Mouse (Mus musculus) spleen, adult 2 months (tissue): ENCODE results near the gene Bsn. TPM values are rescaled to one million over a fixed set of nuclear protein-coding genes. Genes with fewer than 3 reads are reported as not detected.

Source experiments
- DNase-seq, 2 experiments: peaks; one replicate each; pipeline versions ENCODE4 v3.0.0 to v3.0.0-alpha.2; 2012 to 2021; ENCODE audit warnings: low spot score in 2 of 2, low read depth in 1 of 2
- H3K27ac ChIP-seq: fragments of 200-500 bp; 2 replicates; pipeline ENCODE4 v1.5.1; 2012; ENCODE audit warnings: low read length, inconsistent platforms; ENCODE audit not compliant: insufficient read depth
- H3K27me3 ChIP-seq: fragments of 200-500 bp; 2 replicates; pipeline ENCODE4 v1.6.1; 2012; ENCODE audit warnings: mild to moderate bottlenecking, moderate library complexity, low read length, inconsistent platforms; ENCODE audit not compliant: control insufficient read depth, insufficient read depth
- H3K36me3 ChIP-seq: fragments of 200-500 bp; 2 replicates; pipeline ENCODE4 v1.6.1; 2012; ENCODE audit warnings: mild to moderate bottlenecking, low read length, inconsistent platforms; ENCODE audit not compliant: control insufficient read depth, insufficient read depth
- H3K4me1 ChIP-seq: fragments of 200-500 bp; 2 replicates; pipeline ENCODE4 v1.6.1; 2011; ENCODE audit warnings: inconsistent platforms; ENCODE audit not compliant: control insufficient read depth, insufficient read depth, insufficient read length
- H3K4me3 ChIP-seq: fragments of 200-500 bp; 2 replicates; pipeline ENCODE4 v1.5.1; 2011; ENCODE audit warnings: mild to moderate bottlenecking, inconsistent platforms; ENCODE audit not compliant: insufficient read depth, insufficient read length; ENCODE audit errors: extremely low read depth
- CTCF ChIP-seq: fragments of 200-500 bp; IDR thresholded peaks from 2 replicates; pipeline ENCODE4 v1.5.1; 2011; ENCODE audit warnings: mild to moderate bottlenecking, inconsistent platforms; ENCODE audit not compliant: insufficient read depth, insufficient read length, insufficient replicate concordance; ENCODE audit errors: extremely low read depth
- POLR2A ChIP-seq: fragments of 200-500 bp; IDR thresholded peaks from 2 replicates; pipeline ENCODE4 v1.6.1; 2011; ENCODE audit warnings: low read depth, low read length, inconsistent platforms
- whole genome bisulfite sequencing: fragments of 180-500 bp; shearing (Covaris S2); methylation state at CpG from one replicate; pipeline ENCODE4 v1.1.7; 2018; 5-methylcytosine and 5-hydroxymethylcytosine counted together
- polyA plus RNA-seq: library from polyadenylated mRNA; depleted of rRNA; stranded (reverse); fragments of >200 nt; gene quantifications from 2 replicates; pipeline ENCODE4 v1.2.3, GENCODE M21; 2012

Bsn gene
- polyA plus RNA-seq, 1 experiment = 0.57 TPM

DNA sequence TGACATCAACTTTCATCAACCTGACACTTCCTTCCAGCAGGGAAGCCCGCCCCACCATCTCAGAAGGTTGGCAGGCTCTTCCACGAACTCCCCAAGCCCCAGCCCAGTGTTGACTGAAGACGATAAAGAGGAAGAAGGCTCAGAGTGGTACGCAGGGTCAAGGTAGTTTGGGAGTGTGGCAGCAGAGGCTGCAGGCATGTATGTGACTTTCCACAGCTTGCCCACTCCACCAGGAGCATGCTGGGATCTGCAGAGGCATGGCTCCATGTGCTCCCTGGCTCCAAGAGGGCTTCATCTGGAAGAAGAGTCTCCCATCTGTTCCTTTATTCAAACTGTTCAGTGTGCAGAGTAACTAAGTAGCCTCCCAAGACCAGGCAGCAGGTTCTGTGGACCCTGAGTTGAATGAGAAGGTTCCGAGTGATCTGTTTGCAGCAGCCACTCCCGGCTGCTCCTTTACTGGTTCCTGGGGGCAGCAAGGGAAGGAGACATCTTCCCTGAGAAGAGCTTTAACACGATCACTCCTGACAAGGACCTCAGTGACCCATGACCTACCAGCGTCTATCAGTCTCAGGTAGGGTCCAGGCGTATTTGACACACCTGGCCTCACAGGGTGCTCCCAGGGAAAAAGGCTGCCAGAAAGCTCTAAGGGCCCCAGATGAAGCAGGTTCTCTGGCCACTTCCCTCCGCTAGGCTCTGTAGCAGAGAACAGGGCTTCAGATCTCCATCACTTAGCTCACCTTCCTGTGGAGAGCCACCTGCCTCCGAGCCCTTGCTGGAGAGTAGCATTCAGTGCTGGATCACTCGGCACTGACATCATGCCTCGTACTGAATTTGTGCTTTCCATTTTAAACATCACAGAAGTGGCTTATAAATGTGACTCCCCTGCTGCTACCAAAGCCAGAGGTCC lies 60.9 kb downstream of the Bsn start:
- WGBS = 69% methylated on average over 13 of the region's 13 CpGs
- Histone ChIP-seq H3K4me3 (no peak overlapping the region), H3K4me1 (no peaks in the 10 kb centered on the region), H3K36me3 (no peaks in the 10 kb centered on the region), H3K27me3 (no peaks in the 10 kb centered on the region), H3K27ac (no peak overlapping the region)
- DNase-seq = no peak
- TF ChIP-seq POLR2A (no peak), CTCF (no peak)

DNA sequence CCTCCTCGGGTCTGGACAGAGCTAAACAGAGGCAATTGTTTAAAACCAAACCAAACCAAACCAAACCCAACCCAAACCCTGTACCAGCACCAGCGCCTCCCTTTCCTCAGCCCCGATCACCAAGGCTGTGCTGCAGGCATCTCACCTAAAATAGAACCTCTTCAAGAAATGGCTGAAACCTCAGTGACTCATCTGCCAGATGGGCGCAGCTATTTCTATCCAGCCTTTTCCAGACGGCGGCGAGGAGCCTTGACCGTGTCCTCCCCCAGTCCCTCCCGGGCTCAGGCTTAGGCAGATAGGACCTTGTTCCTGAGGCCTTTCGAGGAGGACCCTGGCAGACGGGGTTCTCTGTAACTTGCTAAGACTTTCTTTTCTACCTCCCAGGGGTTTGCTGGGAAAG lies 61.9 kb downstream of the Bsn start:
- no peak for DNase-seq
- no peaks in the 10 kb centered on the region for H3K36me3 ChIP-seq
- H3K27me3 ChIP-seq = no peaks in the 10 kb centered on the region
- no peaks in the 10 kb centered on the region for H3K4me1 ChIP-seq
- TF ChIP-seq POLR2A = no peak
- no peak for TF ChIP-seq CTCF
- whole genome bisulfite sequencing = 85% methylated on average over 11 of the region's 11 CpGs
- H3K27ac ChIP-seq = no peak overlapping the region
- H3K4me3 ChIP-seq = no peak overlapping the region

DNA sequence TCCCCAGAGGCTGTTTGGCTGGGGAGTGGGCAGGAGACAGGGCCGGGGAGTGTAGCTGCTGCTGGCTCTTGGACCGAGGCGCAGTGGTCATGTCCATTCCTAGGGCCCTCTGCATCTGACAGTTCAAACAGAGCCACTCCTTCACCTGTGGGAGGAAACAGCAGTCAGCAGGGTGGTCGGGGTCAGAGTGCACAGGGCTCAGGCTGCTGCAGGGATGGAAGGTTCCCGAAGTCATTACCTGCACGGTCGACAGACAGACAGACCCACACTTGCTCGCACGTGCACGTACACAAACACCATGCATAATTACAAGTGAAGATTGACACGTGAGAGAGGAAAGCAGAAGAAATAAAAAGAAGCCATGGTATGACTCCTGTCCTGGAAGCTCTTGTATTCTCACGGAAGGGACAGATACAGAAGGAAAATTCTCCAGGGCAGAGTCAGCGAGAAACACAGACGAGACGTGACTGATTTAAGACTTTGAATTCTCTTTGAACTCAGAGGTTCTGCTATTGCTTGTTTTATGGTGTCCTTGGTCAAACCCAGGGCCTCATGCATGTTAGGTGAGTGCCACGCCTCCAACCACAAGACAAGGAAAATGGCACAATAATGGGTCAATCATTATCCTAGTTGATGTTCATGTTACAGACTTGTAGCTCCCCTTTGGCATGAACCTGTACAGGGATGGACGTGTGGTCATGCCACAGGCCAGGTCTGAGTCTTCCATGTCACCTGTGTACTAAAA lies 63.6 kb downstream of the Bsn start:
- Histone ChIP-seq H3K27ac (no peak overlapping the region), H3K4me3 (no peak overlapping the region), H3K27me3 (no peaks in the 10 kb centered on the region), H3K36me3 (no peaks in the 10 kb centered on the region), H3K4me1 (no peaks in the 10 kb centered on the region)
- no peak for TF ChIP-seq CTCF
- no peak for TF ChIP-seq POLR2A
- no peak for DNase-seq
- WGBS = 89% methylated on average over 17 of the region's 17 CpGs

DNA sequence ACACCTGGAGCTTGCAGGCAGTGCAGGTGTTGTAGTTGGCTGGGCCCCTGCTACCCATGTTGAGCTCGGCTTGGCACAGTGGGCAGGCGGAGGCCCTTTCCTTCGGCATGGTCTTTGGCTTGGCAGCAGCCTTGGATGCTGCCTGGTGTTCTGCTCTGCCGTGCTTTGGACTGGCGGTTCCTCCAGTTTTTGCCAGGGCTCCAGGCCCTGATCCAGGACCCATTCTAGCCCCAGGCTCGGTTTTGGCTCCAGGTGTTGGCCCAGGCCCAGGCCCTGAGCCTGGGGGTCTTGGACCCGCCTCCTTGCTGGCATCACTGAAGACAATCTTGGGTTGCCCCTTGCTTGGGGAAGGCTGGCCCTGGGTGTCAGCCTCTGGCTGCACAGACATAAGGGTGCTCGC lies 64.5 kb downstream of the Bsn start:
- DNase-seq = no peak
- TF ChIP-seq CTCF (no peak), POLR2A (no peak)
- Histone ChIP-seq H3K36me3 (no peaks in the 10 kb centered on the region), H3K4me3 (no peak overlapping the region), H3K27me3 (no peaks in the 10 kb centered on the region), H3K4me1 (peaks cover 2% of the 10 kb centered on the region; the same call in 1 of the 2 replicates), H3K27ac (no peak overlapping the region)
- WGBS = 87% methylated on average over 8 of the region's 8 CpGs

DNA sequence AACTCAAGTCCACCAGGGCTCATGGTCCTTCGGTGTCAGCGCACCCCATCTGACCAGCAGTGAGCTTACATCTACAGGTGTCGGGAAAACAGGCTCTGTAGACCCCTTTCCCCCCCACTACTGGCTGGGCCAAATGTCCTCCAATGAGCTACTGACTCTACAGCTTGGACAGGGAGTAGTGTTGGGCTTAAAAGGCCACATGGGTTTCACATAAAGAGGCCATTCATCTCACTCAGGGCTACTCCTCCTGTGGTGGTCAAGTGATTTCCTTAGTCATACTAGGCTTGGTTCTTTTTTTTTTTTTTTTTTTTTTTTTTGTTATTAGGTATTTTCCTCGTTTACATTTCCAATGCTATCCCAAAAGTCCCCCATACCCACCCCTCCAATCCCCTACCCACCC lies 66.3 kb downstream of the Bsn start:
- H3K36me3 ChIP-seq = no peaks in the 10 kb centered on the region
- DNase-seq = no peak
- no peak overlapping the region for H3K4me3 ChIP-seq
- H3K27me3 ChIP-seq = no peaks in the 10 kb centered on the region
- TF ChIP-seq CTCF (no peak), POLR2A (no peak)
- no peak overlapping the region for H3K27ac ChIP-seq
- WGBS = 91% methylated on average over 4 of the region's 4 CpGs
- peaks cover 8% of the 10 kb centered on the region; the same call in 1 of the 2 replicates for H3K4me1 ChIP-seq

DNA sequence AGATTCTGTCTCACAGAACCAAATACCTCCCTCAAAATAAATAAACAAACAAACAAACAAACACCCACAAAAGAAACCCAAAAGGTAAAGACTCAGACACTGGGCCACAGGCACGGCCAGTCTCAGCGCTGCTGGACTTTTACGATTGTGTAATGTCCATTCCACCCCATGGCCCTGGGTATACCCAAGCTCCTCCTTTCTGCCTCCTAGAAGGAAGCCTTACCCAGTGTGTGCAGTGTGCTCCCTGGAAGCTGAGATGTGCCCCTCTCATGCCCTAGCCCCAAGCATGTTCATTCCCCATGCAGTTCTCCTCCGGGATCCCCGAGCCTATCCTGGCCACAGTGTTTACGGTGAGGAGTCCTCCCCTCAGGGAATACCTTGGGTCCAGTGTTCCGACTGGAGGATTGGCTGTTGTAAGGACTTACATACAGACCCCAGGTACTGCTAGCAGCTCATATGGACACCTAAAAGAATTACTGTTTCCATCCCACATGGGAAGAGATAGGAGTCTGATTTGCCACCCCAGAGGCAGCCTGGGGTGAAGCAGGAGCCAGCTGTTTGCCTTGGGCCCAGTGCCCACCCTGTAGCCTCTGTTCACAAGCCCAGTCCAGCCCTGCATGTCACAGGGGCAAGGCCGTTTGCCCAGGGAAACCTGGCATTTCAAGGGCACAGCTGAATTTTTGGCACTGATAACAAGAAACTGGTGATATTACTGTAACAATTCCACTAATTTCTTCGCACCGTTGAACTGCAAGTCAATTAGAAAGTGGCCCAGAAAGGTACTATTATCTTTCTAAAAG lies 68.8 kb downstream of the Bsn start:
- H3K36me3 ChIP-seq = no peaks in the 10 kb centered on the region
- H3K4me3 ChIP-seq = no peak overlapping the region
- no peak for DNase-seq
- no peak overlapping the region for H3K27ac ChIP-seq
- no peak for TF ChIP-seq POLR2A
- TF ChIP-seq CTCF = no peak
- 87% methylated on average over 10 of the region's 10 CpGs for WGBS
- H3K27me3 ChIP-seq = no peaks in the 10 kb centered on the region
- peaks cover 8% of the 10 kb centered on the region; the same call in 1 of the 2 replicates for H3K4me1 ChIP-seq

DNA sequence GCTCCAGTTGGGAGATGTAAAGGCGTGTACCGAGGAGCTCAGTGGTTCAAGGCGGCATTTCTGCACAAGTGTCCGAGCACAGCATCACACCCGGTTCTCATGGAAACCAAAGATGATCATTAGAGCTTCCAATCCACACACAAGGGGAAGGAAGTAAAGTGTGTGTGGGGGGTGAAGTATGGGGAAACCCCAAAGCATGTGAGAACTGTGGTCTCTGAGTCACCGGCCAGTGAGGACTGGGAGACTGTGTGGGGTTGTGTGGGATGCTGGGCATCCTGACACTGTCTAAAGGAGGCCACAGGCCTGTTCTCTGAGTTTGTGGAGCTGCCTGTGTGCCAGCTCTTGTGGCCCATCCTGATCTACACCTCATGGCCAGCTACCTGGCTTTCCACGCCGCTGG lies 69.5 kb downstream of the Bsn start:
- Histone ChIP-seq H3K36me3 (no peaks in the 10 kb centered on the region), H3K4me1 (peaks cover 8% of the 10 kb centered on the region; the same call in 1 of the 2 replicates), H3K27me3 (no peaks in the 10 kb centered on the region), H3K4me3 (no peak overlapping the region), H3K27ac (no peak overlapping the region)
- DNase-seq = no peak
- TF ChIP-seq POLR2A = no peak
- no peak for TF ChIP-seq CTCF
- 60% methylated on average over 8 of the region's 8 CpGs for WGBS
